Mouse (Mus musculus) MEL (cell line): ENCODE data around the gene Mpnd.

Experiments used
- CTCF ChIP-seq, 3 experiments: IDR thresholded peaks in 2 of 3; conservative IDR thresholded peaks in 1 of 3; 2 replicates each; pipeline ENCODE4 v1.5.1; 2011 to 2012; ENCODE audit warnings: low read length in 3 of 3, low read depth in 2 of 3, mild to moderate bottlenecking in 2 of 3, improper control_type of control experiment in 1 of 3, inconsistent platforms in 1 of 3, mixed read lengths in 1 of 3, moderate library complexity in 1 of 3; ENCODE audit not compliant: control insufficient read depth in 1 of 3, insufficient read depth in 1 of 3, poor library complexity in 1 of 3, severe bottlenecking in 1 of 3
- EP300 ChIP-seq, 2 experiments: IDR thresholded peaks; 2 replicates each; pipeline ENCODE4 v1.6.1; 2011; ENCODE audit warnings: improper control_type of control experiment in 2 of 2, low read length in 2 of 2, low read depth in 1 of 2, mild to moderate bottlenecking in 1 of 2
- GATA1 ChIP-seq: IDR thresholded peaks from 2 replicates; pipeline ENCODE4 v1.6.1; 2011; ENCODE audit warnings: low read depth, low read length, improper control_type of control experiment
- MAX ChIP-seq: IDR thresholded peaks from 2 replicates; pipeline ENCODE4 v1.6.1; 2011; ENCODE audit warnings: low read length, improper control_type of control experiment
- MXI1 ChIP-seq: IDR thresholded peaks from 2 replicates; pipeline ENCODE4 v1.6.1; 2011; ENCODE audit warnings: mild to moderate bottlenecking, low read depth, low read length, improper control_type of control experiment
- NRF1 ChIP-seq: IDR thresholded peaks from 2 replicates; pipeline ENCODE4 v1.6.1; 2014; ENCODE audit warnings: low read depth, mild to moderate bottlenecking, inconsistent platforms, low read length, improper control_type of control experiment, moderate library complexity; ENCODE audit not compliant: poor library complexity, insufficient read depth, severe bottlenecking
- POLR2A ChIP-seq, 2 experiments: IDR thresholded peaks; 2 replicates each; pipeline ENCODE4 v1.6.1; 2011 to 2012; ENCODE audit warnings: low read length in 2 of 2, mild to moderate bottlenecking in 2 of 2, control low read depth in 1 of 2, improper control_type of control experiment in 1 of 2, low read depth in 1 of 2, moderate library complexity in 1 of 2; ENCODE audit not compliant: control insufficient read depth in 1 of 2, insufficient read depth in 1 of 2, poor library complexity in 1 of 2
- POLR2AphosphoS2 ChIP-seq: IDR thresholded peaks from 2 replicates; pipeline ENCODE4 v1.6.1; 2011; ENCODE audit warnings: low read length, improper control_type of control experiment
- TCF12 ChIP-seq: IDR thresholded peaks from 2 replicates; pipeline ENCODE4 v1.6.1; 2014; ENCODE audit warnings: low read depth, mild to moderate bottlenecking, inconsistent platforms, low read length, improper control_type of control experiment, moderate library complexity

GRCm38 (mm10) chr17:55960791-55961190, 44.7 kb upstream of the Mpnd start:
- no peak for TF ChIP-seq POLR2AphosphoS2
- TF ChIP-seq GATA1, result no peak
- no peak for TF ChIP-seq POLR2A (IDR thresholded peaks at IDR 0.05; ENCODE audit: control insufficient read depth in 1 of 2, insufficient read depth in 1 of 2, low read depth in 1 of 2, low read length in 2 of 2, poor library complexity in 1 of 2)
- no peak for TF ChIP-seq EP300 (IDR thresholded peaks at IDR 0.05; ENCODE audit: low read depth in 1 of 2, low read length in 2 of 2)
- TF ChIP-seq CTCF (IDR thresholded peaks at IDR 0.05 in 2 of 3, conservative IDR thresholded peaks at IDR 0.05 in 1 of 3; ENCODE audit: control insufficient read depth in 1 of 3, insufficient read depth in 1 of 3, low read depth in 2 of 3, low read length in 3 of 3, poor library complexity in 1 of 3, severe bottlenecking in 1 of 3), result no peak
- no peak for TF ChIP-seq TCF12
- TF ChIP-seq MXI1, result no peak
- no peak for TF ChIP-seq MAX
- TF ChIP-seq NRF1, result no peak
